ENCODE assay signal across 8 mouse cellular contexts in the genomic region with DNA sequence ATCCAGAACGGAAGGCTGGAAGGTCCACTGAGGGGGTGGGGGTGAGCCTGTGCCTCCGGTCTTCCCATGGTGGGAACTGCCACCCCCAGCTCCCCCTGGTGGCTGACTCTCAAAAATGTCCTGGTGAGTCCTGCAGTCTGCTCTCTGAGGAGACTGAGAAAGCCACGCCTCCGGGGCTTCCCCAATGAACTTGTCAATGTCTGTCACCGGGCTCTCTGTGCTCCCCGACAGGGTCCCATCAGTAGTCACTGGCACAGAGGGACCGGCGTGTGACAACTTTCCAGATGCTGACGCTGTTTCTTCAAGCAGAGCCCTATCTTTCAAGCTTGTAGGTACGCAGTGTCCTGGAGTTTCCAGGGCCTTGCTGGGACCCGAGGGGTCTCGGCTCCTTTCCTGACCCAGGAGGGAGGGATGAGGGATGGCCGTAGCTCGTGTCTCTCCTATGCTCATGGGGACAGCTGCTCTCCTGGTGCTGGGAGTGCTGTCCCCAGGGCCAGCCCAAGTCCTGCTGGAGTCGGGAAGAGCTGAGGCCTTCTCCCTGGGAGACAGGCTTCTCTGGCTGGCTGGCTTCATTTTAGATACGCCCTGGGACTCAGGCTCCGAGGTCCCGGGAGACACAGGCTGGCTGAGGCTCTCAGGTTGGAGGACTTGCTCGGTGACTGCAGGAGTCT. TPM values are rescaled to one million over a fixed set of nuclear protein-coding genes. Genes with fewer than 3 reads are reported as not detected.
DNase-seq lines count a peak whose midpoint lies in the region; ATAC-seq and TF ChIP-seq lines count a peak whose summit lies in the region.

No protein-coding gene starts in this region.

- H3K36me3 ChIP-seq in hindbrain, embryonic 16.5 days (ENCODE audit: control insufficient read depth, insufficient read depth, low read length), result no peaks in the 10 kb centered on the region

- H3K27me3 ChIP-seq in hindbrain, embryonic 16.5 days (replicated peaks; ENCODE audit: control insufficient read depth, insufficient read depth, low read length), result no peaks in the 10 kb centered on the region

- peaks cover 10% of the 10 kb centered on the region for H3K4me1 ChIP-seq in hindbrain, embryonic 16.5 days (ENCODE audit: control insufficient read depth, insufficient read depth, low read depth, low read length)

- H3K27ac ChIP-seq in hindbrain, embryonic 16.5 days (ENCODE audit: low read depth, low read length), result no peak overlapping the region; the same call in 1 of the 2 replicates
- no peak overlapping the region; the same call in 1 of the 2 replicates for H3K27ac ChIP-seq in left cerebral cortex, adult 2 months

- peak overlapping the region; percentile 3 for H3K9ac ChIP-seq in hindbrain, embryonic 16.5 days (ENCODE audit: low read depth, low read length)

- peak; percentile 76 for ATAC-seq in hindbrain, embryonic 16.5 days
- peak; percentile 80 for ATAC-seq in megakaryocyte, adult 5-6 weeks (ENCODE audit: poor library complexity, severe bottlenecking)

- peak overlapping the region; percentile 27 for H3K4me3 ChIP-seq in hindbrain, embryonic 16.5 days (ENCODE audit: low read length)
- 0 out of 2 replicates have a peak overlapping the region, but pooled peaks have one; percentile 16 for H3K4me3 ChIP-seq in left cerebral cortex, adult 2 months

- intact Hi-C loops in left cerebral cortex, adult 2 months (cut with DNase I), result no loop called here

- no peaks in the 10 kb centered on the region for H3K9me3 ChIP-seq in hindbrain, embryonic 16.5 days (ENCODE audit: control insufficient read depth, low read length)

- TF ChIP-seq CTCF in left cerebral cortex, adult 2 months (IDR thresholded peaks at IDR 0.05), result peak; percentile 76

- H3K4me2 ChIP-seq in hindbrain, embryonic 16.5 days (ENCODE audit: low read length), result peak overlapping the region; percentile 52

- DNase-seq in ZHBTc4 (ENCODE audit: low read depth, low spot score), result peak; percentile 94
- DNase-seq in cerebellum, postnatal 4 days (ENCODE audit: low spot score in 2 of 2), result peak; percentile 63 to 83
- DNase-seq in gastrocnemius, adult 18-20 months (ENCODE audit: low spot score), result peak; percentile 84
- DNase-seq in left cerebral cortex, adult 2 months (ENCODE audit: extremely low spot score in 1 of 2, low spot score in 2 of 2), result peak; percentile 69 to 70
- peak; percentile 59 to 68 for DNase-seq in right cerebral cortex, adult 2 months (ENCODE audit: low spot score in 2 of 2)
- peak; percentile 75 for DNase-seq in urinary bladder, postnatal 25 days (ENCODE audit: low spot score)

- 7% methylated on average over 19 of the region's 19 CpGs for WGBS in hindbrain, embryonic 16.5 days

RNA-seq across cellular contexts. Expression of gene 1810049J17Rik, which starts 54.1 kb away (rescaled TPM):
- total RNA-seq in gastrocnemius, adult 18-20 months (2021), result under 1 TPM; 0.76 to 0.78 TPM
- 0.62 and 1.1 TPM in 2 replicates for polyA plus RNA-seq in hindbrain, embryonic 16.5 days (2015; fragmentation: Nextera tagmentation; extraction: Ambion mirVana)
- total RNA-seq in left cerebral cortex, adult 2 months (2021), result 1 to 10 TPM; 1.2 to 2.6 TPM
- total RNA-seq in megakaryocyte, adult 5-6 weeks (2015), result not detected in 2 replicates
- total RNA-seq in megakaryocyte, adult 5-6 weeks (2017), result not detected in 2 replicates

RNA-seq across cellular contexts. Expression of gene Golph3, which starts 54.5 kb away (rescaled TPM):
- 10 to 100 TPM; 70.2 to 77.9 TPM for total RNA-seq in gastrocnemius, adult 18-20 months (2021)
- 64.2 and 66.1 TPM in 2 replicates for polyA plus RNA-seq in hindbrain, embryonic 16.5 days (2015; fragmentation: Nextera tagmentation; extraction: Ambion mirVana)
- 100 to 1,000 TPM; 103 to 108 TPM for total RNA-seq in left cerebral cortex, adult 2 months (2021)
- total RNA-seq in megakaryocyte, adult 5-6 weeks (2015), result 114 and 122 TPM in 2 replicates
- 91.6 and 103 TPM in 2 replicates for total RNA-seq in megakaryocyte, adult 5-6 weeks (2017)
